Mouse (Mus musculus) stomach, postnatal 0 days (tissue): ENCODE measurements around the gene Derl3.

Experiments
- CTCF ChIP-seq: IDR thresholded peaks from 2 replicates; pipeline ENCODE4 v1.5.1; 2016; ENCODE audit warnings: antibody characterized with exemption, low read depth, mild to moderate bottlenecking, moderate library complexity
- EP300 ChIP-seq: optimal IDR thresholded peaks from 2 replicates; pipeline ENCODE3; 2016; ENCODE audit warnings: antibody characterized with exemption

GRCm38 (mm10) chr10:75935680-75936541 is 42.7 kb downstream of the Derl3 start, which contains the start of gene Mmp11:
- TF ChIP-seq CTCF (no peak), EP300 (no peak)
